Mouse (Mus musculus) MEL (cell line): Measurements from ENCODE around the gene Cox7b2.

Experiments used
- CTCF ChIP-seq, 3 experiments: IDR thresholded peaks in 2 of 3; conservative IDR thresholded peaks in 1 of 3; 2 replicates each; pipeline ENCODE4 v1.5.1; 2011 to 2012; ENCODE audit warnings: low read length in 3 of 3, low read depth in 2 of 3, mild to moderate bottlenecking in 2 of 3, improper control_type of control experiment in 1 of 3, inconsistent platforms in 1 of 3, mixed read lengths in 1 of 3, moderate library complexity in 1 of 3; ENCODE audit not compliant: control insufficient read depth in 1 of 3, insufficient read depth in 1 of 3, poor library complexity in 1 of 3, severe bottlenecking in 1 of 3
- ETS1 ChIP-seq: IDR thresholded peaks from 2 replicates; pipeline ENCODE4 v1.6.1; 2012; ENCODE audit warnings: low read depth, mild to moderate bottlenecking, inconsistent platforms, low read length, improper control_type of control experiment, moderate library complexity
- GATA1 ChIP-seq: IDR thresholded peaks from 2 replicates; pipeline ENCODE4 v1.6.1; 2011; ENCODE audit warnings: low read depth, low read length, improper control_type of control experiment
- HCFC1 ChIP-seq: IDR thresholded peaks from 2 replicates; pipeline ENCODE4 v1.6.1; 2012; ENCODE audit warnings: low read depth, mild to moderate bottlenecking, inconsistent platforms, low read length, improper control_type of control experiment, moderate library complexity
- RCOR1 ChIP-seq: IDR thresholded peaks from 2 replicates; pipeline ENCODE4 v1.6.1; 2012; ENCODE audit warnings: low read depth, mild to moderate bottlenecking, inconsistent platforms, low read length, improper control_type of control experiment
- SMC3 ChIP-seq: IDR thresholded peaks from 2 replicates; pipeline ENCODE4 v1.6.1; 2011; ENCODE audit warnings: low read depth, low read length, improper control_type of control experiment
- ZC3H11A ChIP-seq: IDR thresholded peaks from 2 replicates; pipeline ENCODE4 v1.6.1; 2012; ENCODE audit warnings: low read depth, mild to moderate bottlenecking, inconsistent platforms, low read length, improper control_type of control experiment

- TF ChIP-seq HCFC1 (no peak), ZC3H11A (no peak), CTCF (IDR thresholded peaks at IDR 0.05 in 2 of 3, conservative IDR thresholded peaks at IDR 0.05 in 1 of 3; ENCODE audit: control insufficient read depth in 1 of 3, insufficient read depth in 1 of 3, low read depth in 2 of 3, low read length in 3 of 3, poor library complexity in 1 of 3, severe bottlenecking in 1 of 3) (no peak), GATA1 (no peak), RCOR1 (no peak), ETS1 (no peak), SMC3 (no peak)
Observed at GRCm38 (mm10) chr5:71440174-71440573, 107.8 kb downstream of the Cox7b2 start.
